Mouse (Mus musculus): ENCODE measurements at regions not wholly inside any gene's neighbourhood (a gene's known extent, or its start where the extent isn't known, plus 50 kb on each side); places are given as distances from the start of the nearest gene placed in this dataset.

DNA sequence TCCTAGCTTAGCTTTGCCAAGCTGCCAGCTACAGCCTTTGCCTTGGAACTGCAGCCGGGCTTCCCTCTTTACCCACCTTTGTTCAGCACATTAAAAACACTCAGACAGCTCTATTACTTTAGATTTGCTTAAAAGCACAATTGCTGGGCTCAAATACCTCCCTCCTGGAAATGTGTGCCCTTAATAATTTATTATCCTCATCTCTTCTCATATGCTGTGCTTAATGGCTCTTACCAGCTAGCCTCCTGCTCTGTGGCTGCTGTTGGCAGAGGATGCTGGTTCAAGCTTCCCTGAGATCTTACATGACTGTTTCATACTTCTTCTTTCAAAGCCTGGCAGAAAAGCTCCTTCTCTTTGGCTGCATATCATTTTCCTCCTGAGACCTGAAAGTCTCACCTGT lies 378.1 kb upstream of the Cdh19 start:
- no peak overlapping the region for H3K27ac ChIP-seq
- no peak for DNase-seq
- intact Hi-C loops (cut with DNase I), result no loop called here
- TF ChIP-seq CTCF (IDR thresholded peaks at IDR 0.05), result no peak
- H3K4me3 ChIP-seq, result no peak overlapping the region

- Histone ChIP-seq H3K4me3 (no peak overlapping the region), H3K27ac (no peak overlapping the region)
- intact Hi-C loops (cut with DNase I), result no loop called here
- no peak for DNase-seq
- no peak for TF ChIP-seq CTCF (IDR thresholded peaks at IDR 0.05)
Measured at GRCm38 (mm10) chr1:111337927-111338326, 360.5 kb upstream of the Cdh19 start.

DNA sequence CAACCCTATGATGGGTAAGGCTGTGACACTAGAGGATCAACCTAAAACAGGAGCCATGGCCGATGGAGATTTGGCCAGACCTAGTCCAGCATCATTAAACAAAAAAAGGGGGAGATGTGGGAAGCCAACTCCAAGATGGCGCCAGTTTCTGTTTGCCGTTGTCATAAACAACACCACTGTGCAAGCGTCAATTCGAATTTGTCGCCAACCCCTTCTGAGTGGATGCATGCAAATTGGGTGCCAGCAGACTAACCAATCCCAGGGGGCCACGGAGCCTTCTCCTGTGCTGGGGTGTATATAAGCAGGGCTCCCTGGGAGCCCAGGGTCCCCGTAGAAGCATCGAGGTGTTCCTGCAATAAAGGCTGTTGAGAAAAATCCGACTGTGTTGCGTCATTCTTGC lies 324.9 kb upstream of the Cdh19 start:
- no peak overlapping the region for H3K27ac ChIP-seq
- no peak overlapping the region for H3K4me3 ChIP-seq
- intact Hi-C loops (cut with DNase I), result no loop called here
- DNase-seq, result no peak
- TF ChIP-seq CTCF (IDR thresholded peaks at IDR 0.05), result no peak

- Histone ChIP-seq H3K27ac (no peak overlapping the region), H3K4me3 (no peak overlapping the region)
- intact Hi-C loops (cut with DNase I), result no loop called here
- no peak for DNase-seq
- TF ChIP-seq CTCF (IDR thresholded peaks at IDR 0.05), result no peak
Measured at GRCm38 (mm10) chr1:111286385-111286784, 309.0 kb upstream of the Cdh19 start.

DNA sequence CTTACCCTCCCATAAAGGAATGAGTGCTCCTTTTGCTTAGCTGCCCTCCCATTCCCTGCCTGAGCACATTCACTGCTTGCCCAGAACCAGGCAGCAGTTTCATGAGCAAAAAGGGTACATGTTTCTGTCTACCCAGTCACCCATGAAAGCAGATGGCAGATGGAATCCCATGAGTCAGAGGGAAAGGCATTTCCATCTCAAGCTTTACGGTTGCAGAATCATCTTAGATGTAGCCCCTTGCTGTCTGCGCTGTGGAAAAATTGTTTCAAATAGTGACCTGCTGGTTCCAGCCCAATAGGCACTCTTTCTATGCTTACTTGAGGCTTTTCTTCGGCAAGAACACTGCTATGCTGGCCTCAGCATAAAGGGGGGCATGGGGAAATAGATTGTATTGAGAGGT lies 308.5 kb upstream of the Cdh19 start:
- TF ChIP-seq CTCF (IDR thresholded peaks at IDR 0.05), result no peak
- Histone ChIP-seq H3K27ac (no peak overlapping the region), H3K4me3 (no peak overlapping the region)
- intact Hi-C loops (cut with DNase I), result no loop called here
- no peak for DNase-seq

DNA sequence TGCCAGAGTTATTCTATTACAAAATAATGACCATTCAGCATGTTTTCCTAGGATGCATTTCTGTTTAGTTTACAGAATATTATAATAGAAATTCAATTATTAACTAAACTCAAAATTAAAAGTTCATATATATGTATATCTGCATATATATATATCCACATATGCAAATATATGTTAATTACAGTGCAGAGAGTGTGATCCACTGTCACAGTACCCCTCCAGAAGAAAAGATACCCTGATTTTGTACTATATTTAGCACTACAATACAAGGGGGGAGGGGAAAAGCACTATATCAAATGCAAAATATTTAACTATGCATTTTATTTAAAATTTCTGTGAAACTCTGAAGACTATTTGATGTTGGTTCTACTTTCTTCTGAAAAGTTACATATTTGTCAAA lies 265.4 kb upstream of the Cdh19 start:
- TF ChIP-seq CTCF (IDR thresholded peaks at IDR 0.05), result no peak
- Histone ChIP-seq H3K4me3 (no peak overlapping the region), H3K27ac (no peak overlapping the region)
- no peak for DNase-seq
- intact Hi-C loops (cut with DNase I), result no loop called here

- no peak overlapping the region for H3K4me3 ChIP-seq
- TF ChIP-seq CTCF (IDR thresholded peaks at IDR 0.05), result peak; percentile 38; the same call in 1 of the 2 replicates
- no peak for DNase-seq
- intact Hi-C loops (cut with DNase I), result no loop called here
- H3K27ac ChIP-seq, result no peak overlapping the region
Measured at GRCm38 (mm10) chr1:111242344-111242743, 265.0 kb upstream of the Cdh19 start.
